Mouse (Mus musculus) bone marrow, adult 2 months (tissue): Measurements from ENCODE around the gene Coq8b.

Experiments
- CTCF ChIP-seq: fragments of 200-500 bp; IDR thresholded peaks from 2 replicates; pipeline ENCODE4 v1.5.1; 2011; ENCODE audit warnings: low read length, control low read depth; ENCODE audit not compliant: control insufficient read depth, insufficient read depth
- POLR2A ChIP-seq: fragments of 200-500 bp; IDR thresholded peaks from 2 replicates; pipeline ENCODE4 v1.6.1; 2011; ENCODE audit warnings: low read depth, mild to moderate bottlenecking, control low read depth, low read length, borderline replicate concordance; ENCODE audit not compliant: control insufficient read depth

DNA sequence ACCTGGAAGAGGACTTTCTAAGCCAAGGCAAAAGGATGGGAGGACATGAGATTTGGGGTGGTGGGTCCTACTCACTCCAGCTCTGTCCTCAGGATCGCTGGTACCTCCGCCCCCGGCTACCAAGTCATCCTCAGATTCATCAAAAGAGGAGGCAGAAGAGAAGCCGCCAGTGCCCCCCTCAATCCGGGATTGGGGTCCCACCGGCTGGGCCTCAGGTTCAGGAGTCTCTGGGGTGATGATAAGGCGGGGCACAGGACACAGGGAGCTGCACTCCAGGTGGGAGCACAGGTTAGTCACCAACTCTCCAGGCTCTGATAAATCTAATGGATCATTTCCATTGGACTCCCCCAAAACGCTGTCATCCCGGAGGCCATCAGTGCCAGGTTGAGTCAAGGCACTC, 5.5 kb upstream of the Coq8b start:
- no peak for TF ChIP-seq CTCF
- TF ChIP-seq POLR2A = no peak
